Mouse (Mus musculus) hindbrain, embryonic 13.5 days (tissue): ENCODE measurements around the gene Ing2. TPM values are rescaled to one million over a fixed set of nuclear protein-coding genes. Genes with fewer than 3 reads are reported as not detected.
A peak's percentile ranks its signal among the peaks of the same experiment; 100 is the strongest.

ENCODE experiments used
- ATAC-seq: fragments of 200-750 bp; cut with Nextera tagmentation; 2 replicates; pipeline ENCODE4 v1.8.0; 2017; ENCODE audit warnings: moderate TSS enrichment; ENCODE audit not compliant: low FRiP score
- H3K27ac ChIP-seq: fragments of 300-500 bp; sonication (generic); 2 replicates; pipeline ENCODE4 v1.5.1; 2015; ENCODE audit warnings: inconsistent platforms, mild to moderate bottlenecking, moderate library complexity
- H3K27me3 ChIP-seq: fragments of 300-500 bp; sonication (generic); 2 replicates; pipeline ENCODE4 v1.6.1; 2015; ENCODE audit warnings: mild to moderate bottlenecking, inconsistent platforms
- H3K36me3 ChIP-seq: fragments of 300-500 bp; sonication (generic); 2 replicates; pipeline ENCODE4 v1.6.1; 2015; ENCODE audit warnings: mild to moderate bottlenecking, inconsistent platforms
- H3K4me1 ChIP-seq: fragments of 300-500 bp; sonication (generic); replicated peaks from 2 replicates; pipeline ENCODE4 v1.6.1; 2015; ENCODE audit warnings: inconsistent platforms
- H3K4me2 ChIP-seq: fragments of 300-500 bp; sonication (generic); 2 replicates; pipeline ENCODE4 v1.6.1; 2015; ENCODE audit warnings: inconsistent platforms, mild to moderate bottlenecking, moderate library complexity
- H3K4me3 ChIP-seq: fragments of 300-500 bp; sonication (generic); 2 replicates; pipeline ENCODE4 v1.5.1; 2015; ENCODE audit warnings: mild to moderate bottlenecking, inconsistent platforms
- H3K9ac ChIP-seq: fragments of 300-500 bp; sonication (generic); 2 replicates; pipeline ENCODE4 v1.6.1; 2015; ENCODE audit warnings: mild to moderate bottlenecking, inconsistent platforms
- H3K9me3 ChIP-seq: fragments of 300-500 bp; sonication (generic); 2 replicates; pipeline ENCODE4 v1.6.1; 2016; ENCODE audit warnings: inconsistent platforms
- WGBS: fragments of 180-500 bp; shearing (Covaris S2); methylation state at CpG from one replicate; pipeline ENCODE4 v1.1.7; 2015; 5-methylcytosine and 5-hydroxymethylcytosine counted together
- polyA plus RNA-seq: library from polyadenylated mRNA; unstranded; fragments of >200 nt; fragmentation: Nextera tagmentation; extraction: Ambion mirVana; gene quantifications from 2 replicates; pipeline ENCODE4 v1.2.1, GENCODE M21; 2015

Gene Ing2
- polyA plus RNA-seq, 1 experiment from 2014 or later: 5.6 TPM

DNA sequence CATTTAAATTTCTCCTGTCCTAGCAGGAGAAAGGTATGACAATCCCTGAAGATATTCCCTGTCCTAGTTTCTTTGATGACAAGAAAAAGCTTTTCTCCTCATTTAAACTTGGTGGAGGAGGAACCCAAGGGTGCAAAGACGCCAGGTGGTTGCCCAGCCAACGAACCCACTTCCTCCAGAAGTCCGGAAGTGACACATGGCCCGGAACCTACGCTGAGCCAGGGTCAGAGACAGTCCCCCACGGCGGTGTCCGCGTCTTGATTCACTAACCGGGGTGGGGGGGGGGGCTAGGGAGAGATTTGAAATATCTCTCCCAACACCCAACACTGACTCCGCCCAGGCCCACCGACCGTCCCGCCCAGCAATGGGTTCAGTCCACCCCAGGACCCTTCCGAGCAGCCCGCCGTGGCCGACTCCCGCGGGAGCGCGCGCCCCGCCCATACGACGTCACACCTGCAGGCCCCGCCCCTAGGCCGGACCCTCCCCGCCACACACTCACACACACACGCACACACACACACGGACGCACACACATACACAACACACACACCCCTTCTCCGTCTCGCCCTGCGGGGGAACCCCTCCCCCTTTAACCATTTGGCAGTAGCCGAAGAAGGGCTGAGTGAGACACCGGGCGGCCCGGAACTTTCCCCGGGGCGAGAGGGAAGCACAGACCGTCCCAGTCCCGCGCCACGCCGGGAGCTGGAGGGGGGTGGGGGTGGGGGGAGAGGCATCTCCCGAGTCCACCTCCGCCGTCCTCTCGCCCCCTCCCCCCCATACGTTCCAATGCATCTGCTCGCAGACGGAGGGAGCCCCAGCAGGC is 1.8 kb downstream of the Ing2 start:
- H3K27me3 ChIP-seq: no peaks in the 10 kb centered on the region
- peak overlapping the region; percentile 77 for H3K4me2 ChIP-seq
- ATAC-seq: peak; percentile 67
- 0% methylated on average over 50 of the region's 53 CpGs for WGBS
- H3K4me3 ChIP-seq: peak overlapping the region; percentile 92
- H3K4me1 ChIP-seq: peaks cover 13% of the 10 kb centered on the region
- H3K9me3 ChIP-seq: no peaks in the 10 kb centered on the region
- peak overlapping the region; percentile 91 for H3K9ac ChIP-seq
- H3K36me3 ChIP-seq: peaks cover 5% of the 10 kb centered on the region
- peak overlapping the region; percentile 95 for H3K27ac ChIP-seq

DNA sequence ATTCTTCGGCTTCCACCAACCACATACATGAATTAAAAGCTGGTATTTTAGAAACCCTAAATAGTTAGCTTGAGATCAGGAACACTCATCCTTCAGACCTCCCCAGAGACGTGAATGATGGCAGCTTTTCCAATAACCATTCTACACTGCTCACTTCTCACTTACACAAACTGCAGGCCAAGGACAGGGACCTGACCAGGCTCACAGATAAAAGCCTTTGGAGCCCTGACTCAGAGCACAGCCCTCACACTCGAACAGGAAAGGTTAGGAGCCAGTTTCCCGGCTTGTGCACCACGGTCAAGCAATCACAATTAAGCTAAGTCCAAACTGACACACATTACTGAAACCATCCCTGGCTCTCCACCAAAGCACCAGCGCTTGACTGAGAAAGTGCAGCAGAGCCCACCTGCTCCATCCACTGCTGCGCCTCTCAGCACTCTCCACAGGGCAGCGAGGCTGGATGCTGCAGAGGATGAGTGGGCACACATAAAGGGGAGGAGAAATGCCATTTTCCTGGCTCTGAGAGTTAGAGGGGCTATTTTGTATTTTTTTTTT is 11.0 kb downstream of the Ing2 start:
- no peak overlapping the region for H3K9ac ChIP-seq
- WGBS: 84% methylated on average over 8 of the region's 8 CpGs
- no peak overlapping the region for H3K4me2 ChIP-seq
- no peak for ATAC-seq
- no peaks in the 10 kb centered on the region for H3K27me3 ChIP-seq
- no peak overlapping the region for H3K4me3 ChIP-seq
- no peaks in the 10 kb centered on the region for H3K4me1 ChIP-seq
- no peak overlapping the region for H3K27ac ChIP-seq
- H3K36me3 ChIP-seq: peaks cover 13% of the 10 kb centered on the region
- no peaks in the 10 kb centered on the region for H3K9me3 ChIP-seq

DNA sequence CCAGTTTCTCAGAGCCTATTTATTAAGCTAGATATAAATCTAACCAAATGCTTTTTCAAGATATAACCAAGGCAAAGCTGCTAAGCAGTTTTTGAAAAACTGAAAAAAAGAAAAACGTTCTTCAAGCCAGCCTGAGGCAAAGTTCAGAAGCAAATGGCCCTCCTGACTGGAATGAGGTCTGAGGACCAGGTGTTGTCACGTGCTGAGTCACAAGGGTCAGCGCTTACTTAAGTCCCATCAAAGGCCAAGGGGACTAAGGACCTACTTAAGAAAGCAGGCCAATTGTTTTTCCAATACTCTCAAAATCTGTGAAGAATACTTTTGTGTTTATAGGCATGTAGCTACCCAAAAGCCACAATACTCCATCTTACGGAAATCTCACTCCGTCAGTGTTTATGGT is 12.2 kb downstream of the Ing2 start:
- no peak for ATAC-seq
- no peak overlapping the region for H3K4me3 ChIP-seq
- no peak overlapping the region for H3K27ac ChIP-seq
- WGBS: 91% methylated on average over 5 of the region's 5 CpGs
- no peaks in the 10 kb centered on the region for H3K4me1 ChIP-seq
- H3K36me3 ChIP-seq: peaks cover 6% of the 10 kb centered on the region
- H3K27me3 ChIP-seq: no peaks in the 10 kb centered on the region
- H3K4me2 ChIP-seq: no peak overlapping the region
- no peak overlapping the region for H3K9ac ChIP-seq
- no peaks in the 10 kb centered on the region for H3K9me3 ChIP-seq

DNA sequence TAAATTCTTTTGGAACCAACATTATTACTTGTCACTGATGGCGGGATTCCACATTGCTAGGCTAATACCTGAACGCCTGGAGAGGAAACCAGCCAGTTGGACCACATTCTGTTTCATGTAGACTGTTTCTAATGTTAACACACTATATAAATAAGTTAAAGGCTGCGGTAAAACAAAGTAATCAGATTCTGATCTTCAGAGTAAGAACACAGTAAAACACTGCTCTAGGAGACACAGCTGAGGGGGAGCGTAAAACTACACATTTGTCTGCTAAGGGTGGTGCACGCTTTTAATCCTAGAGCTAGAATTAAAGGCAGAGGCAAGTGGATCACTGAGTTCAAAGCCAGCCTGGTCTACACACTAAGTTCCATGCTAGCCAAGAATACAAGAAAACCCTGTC is 12.6 kb downstream of the Ing2 start:
- ATAC-seq: no peak
- Histone ChIP-seq H3K9ac (no peak overlapping the region), H3K27me3 (no peaks in the 10 kb centered on the region), H3K4me3 (no peak overlapping the region), H3K27ac (no peak overlapping the region), H3K9me3 (no peaks in the 10 kb centered on the region), H3K4me2 (no peak overlapping the region), H3K36me3 (peaks cover under 1% of the 10 kb centered on the region; the same call in 1 of the 2 replicates), H3K4me1 (no peaks in the 10 kb centered on the region)
- WGBS: 95% methylated on average over 5 of the region's 5 CpGs

DNA sequence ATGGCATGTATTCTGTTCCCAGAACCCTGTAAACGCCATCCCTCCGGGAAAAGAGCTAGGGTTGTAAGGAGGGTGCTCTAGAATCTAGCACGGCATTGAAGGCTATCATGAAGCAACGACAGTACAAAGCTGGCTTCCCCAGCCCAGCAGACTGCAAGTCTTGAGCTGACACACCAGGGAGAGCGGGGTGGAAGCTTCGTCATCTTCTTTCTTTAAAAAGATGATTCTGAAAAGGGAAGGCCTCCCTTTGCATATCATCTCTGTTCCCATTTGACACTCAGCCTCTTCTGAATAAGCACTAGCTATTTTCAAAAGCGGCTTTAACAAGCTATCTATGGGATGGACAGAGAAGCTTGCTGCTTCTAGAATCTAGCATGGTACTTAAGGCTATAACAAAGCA is 15.0 kb downstream of the Ing2 start:
- H3K4me3 ChIP-seq: no peak overlapping the region
- no peaks in the 10 kb centered on the region for H3K9me3 ChIP-seq
- no peak overlapping the region for H3K27ac ChIP-seq
- H3K4me2 ChIP-seq: no peak overlapping the region
- no peak overlapping the region for H3K9ac ChIP-seq
- no peak for ATAC-seq
- no peaks in the 10 kb centered on the region for H3K36me3 ChIP-seq
- no peaks in the 10 kb centered on the region for H3K27me3 ChIP-seq
- 91% methylated on average over 7 of the region's 7 CpGs for WGBS
- no peaks in the 10 kb centered on the region for H3K4me1 ChIP-seq

DNA sequence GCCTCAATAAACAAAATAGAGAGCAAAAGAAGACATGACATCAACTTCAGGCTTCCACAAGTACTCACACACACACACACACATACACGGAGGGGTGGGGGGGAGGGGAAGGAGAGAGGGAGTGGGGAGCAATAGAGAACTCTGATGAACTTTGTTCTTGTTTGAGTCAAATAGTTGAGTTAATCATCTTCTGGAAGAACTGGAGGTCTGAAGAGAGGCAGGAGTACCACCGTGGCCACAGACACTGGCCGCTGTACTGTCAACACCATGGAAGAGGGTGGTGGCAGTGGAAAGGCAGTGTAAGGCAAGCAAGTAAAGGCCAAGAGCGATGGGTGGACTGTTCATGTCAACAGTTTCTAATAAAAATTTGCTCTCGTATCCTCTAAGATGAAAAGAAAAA is 15.9 kb downstream of the Ing2 start:
- H3K4me2 ChIP-seq: no peak overlapping the region
- no peaks in the 10 kb centered on the region for H3K36me3 ChIP-seq
- WGBS: 93% methylated on average over 5 of the region's 5 CpGs
- no peak for ATAC-seq
- no peak overlapping the region for H3K27ac ChIP-seq
- H3K4me1 ChIP-seq: no peaks in the 10 kb centered on the region
- H3K9me3 ChIP-seq: no peaks in the 10 kb centered on the region
- no peak overlapping the region for H3K9ac ChIP-seq
- H3K4me3 ChIP-seq: no peak overlapping the region
- no peaks in the 10 kb centered on the region for H3K27me3 ChIP-seq

DNA sequence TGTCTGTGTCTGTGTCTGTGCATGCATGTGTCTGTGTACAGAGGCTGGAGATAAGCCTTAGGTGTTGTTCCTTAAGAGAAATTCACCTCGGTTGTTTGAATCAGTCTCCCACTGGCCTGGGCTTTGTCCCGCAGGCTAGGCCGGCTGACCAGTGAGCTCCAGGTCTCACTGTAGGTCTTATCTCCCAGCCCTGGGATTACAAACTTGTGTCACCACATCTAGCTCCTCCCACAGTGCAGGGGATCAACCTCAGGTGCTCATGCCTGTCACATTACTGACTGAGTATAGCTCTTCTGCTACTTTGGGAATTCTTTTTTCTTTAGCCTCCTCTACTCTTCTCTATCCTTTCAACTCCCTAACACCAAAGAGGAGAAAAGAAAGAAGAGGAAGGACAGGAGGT is 20.9 kb downstream of the Ing2 start:
- Histone ChIP-seq H3K27me3 (no peaks in the 10 kb centered on the region), H3K4me1 (no peaks in the 10 kb centered on the region), H3K4me2 (no peak overlapping the region), H3K9ac (no peak overlapping the region), H3K36me3 (no peaks in the 10 kb centered on the region), H3K9me3 (no peaks in the 10 kb centered on the region), H3K4me3 (no peak overlapping the region), H3K27ac (no peak overlapping the region)
- ATAC-seq: no peak
- 85% methylated on average over 3 of the region's 3 CpGs for WGBS

DNA sequence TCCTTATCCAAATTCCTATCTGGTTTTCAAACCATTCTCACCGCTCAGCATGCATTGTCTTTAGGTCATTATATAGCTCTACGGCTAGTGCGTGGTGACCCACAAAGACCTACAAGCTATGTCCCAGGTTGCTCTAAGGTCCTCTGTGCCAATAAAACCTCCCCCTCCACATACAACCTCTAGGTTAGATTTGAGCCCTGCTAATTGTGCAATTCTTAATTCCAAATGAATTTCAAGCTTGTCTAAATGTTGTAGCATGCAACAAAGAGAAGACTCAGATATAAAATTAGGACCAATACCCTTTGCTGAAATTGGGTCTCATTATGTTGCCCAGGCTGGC is 22.6 kb downstream of the Ing2 start:
- WGBS: 73% methylated on average over 3 of the region's 3 CpGs
- H3K9ac ChIP-seq: no peak overlapping the region
- H3K9me3 ChIP-seq: no peaks in the 10 kb centered on the region
- no peaks in the 10 kb centered on the region for H3K4me1 ChIP-seq
- no peak overlapping the region for H3K27ac ChIP-seq
- no peak overlapping the region for H3K4me2 ChIP-seq
- no peaks in the 10 kb centered on the region for H3K27me3 ChIP-seq
- ATAC-seq: no peak
- no peaks in the 10 kb centered on the region for H3K36me3 ChIP-seq
- no peak overlapping the region for H3K4me3 ChIP-seq

DNA sequence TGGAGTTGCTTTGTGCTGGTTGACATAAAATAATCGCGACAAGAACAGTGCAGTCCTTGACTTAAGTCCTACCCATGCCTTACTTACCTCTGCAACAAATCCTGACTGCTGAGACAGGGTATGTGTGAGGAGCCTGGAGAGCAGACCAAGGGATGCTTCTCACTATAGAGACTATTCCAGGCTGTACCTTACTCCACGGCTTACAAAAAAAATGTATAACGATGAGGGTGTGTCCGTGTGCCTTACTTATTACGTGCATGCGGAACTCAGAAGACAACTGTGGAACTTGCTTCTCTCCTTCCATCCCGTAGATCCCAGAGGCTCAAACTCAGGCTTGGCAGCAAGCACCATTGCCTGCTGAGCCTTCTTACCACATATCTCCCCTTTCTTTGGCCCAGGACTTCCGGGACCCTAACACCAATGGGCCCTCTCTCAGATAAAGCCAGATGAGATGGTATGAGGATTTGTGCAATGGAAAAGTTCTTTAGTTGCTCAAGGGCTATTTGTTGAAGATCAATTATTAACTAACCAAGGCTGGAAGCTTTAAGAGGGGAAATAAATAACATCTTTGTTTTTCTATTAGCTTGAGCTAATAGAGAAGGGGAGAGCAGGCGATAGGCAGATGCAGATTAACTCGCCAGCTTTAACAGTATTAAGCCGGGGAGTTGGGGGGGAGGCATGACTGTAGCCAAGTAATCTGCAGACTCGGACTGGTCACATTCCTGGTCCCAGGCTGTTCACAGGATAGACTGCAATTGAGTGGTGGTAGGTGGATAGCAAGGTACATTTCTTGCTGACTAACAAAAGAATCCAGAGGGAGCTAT is 23.2 kb downstream of the Ing2 start:
- Histone ChIP-seq H3K36me3 (no peaks in the 10 kb centered on the region), H3K4me2 (no peak overlapping the region), H3K4me1 (no peaks in the 10 kb centered on the region), H3K9me3 (no peaks in the 10 kb centered on the region), H3K27ac (no peak overlapping the region), H3K27me3 (no peaks in the 10 kb centered on the region), H3K4me3 (no peak overlapping the region), H3K9ac (no peak overlapping the region)
- ATAC-seq: no peak
- WGBS: 87% methylated on average over 13 of the region's 13 CpGs

DNA sequence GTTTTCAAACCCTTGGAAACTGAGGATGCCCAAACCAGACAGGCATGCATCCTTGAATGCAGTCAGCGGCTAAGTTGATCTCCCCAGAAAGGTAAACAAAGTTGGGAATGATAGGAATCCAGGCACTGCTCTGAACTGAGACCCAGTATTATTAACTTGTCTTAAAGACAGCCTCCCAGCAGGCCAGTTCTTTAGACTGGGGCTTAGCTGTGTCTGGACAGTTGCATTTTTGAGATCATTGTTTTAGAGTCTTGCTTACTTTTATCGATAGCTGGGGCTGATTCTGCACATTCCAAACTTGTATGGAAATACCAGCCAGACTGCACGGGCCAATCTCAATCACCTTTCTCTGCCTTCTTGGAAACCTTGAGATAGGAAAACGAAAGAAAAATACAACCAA is 24.5 kb downstream of the Ing2 start:
- no peak overlapping the region for H3K9ac ChIP-seq
- no peaks in the 10 kb centered on the region for H3K36me3 ChIP-seq
- H3K27ac ChIP-seq: no peak overlapping the region
- H3K4me1 ChIP-seq: no peaks in the 10 kb centered on the region
- H3K9me3 ChIP-seq: no peaks in the 10 kb centered on the region
- no peak for ATAC-seq
- H3K4me3 ChIP-seq: no peak overlapping the region
- H3K4me2 ChIP-seq: no peak overlapping the region
- H3K27me3 ChIP-seq: no peaks in the 10 kb centered on the region
- WGBS: 79% methylated on average over 4 of the region's 4 CpGs

DNA sequence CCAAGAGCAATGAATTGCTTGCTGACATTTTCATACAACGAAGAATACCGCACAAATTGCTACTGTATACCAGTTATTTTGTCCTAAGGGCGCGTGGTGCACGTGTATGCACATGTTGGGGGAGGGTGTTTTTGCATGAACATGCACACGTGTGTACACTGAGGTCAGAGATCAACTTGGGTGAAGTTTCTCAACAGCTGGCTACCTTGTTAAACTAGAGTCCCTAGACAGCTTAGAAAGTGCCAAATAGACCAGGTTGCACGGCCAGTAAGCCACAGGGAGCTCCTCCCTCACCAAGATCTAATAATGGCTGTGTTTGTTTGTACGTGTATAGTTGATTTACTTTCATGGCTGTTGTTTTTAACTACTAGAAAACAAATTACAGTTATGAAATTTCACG is 25.8 kb downstream of the Ing2 start:
- Histone ChIP-seq H3K4me1 (no peaks in the 10 kb centered on the region), H3K4me2 (no peak overlapping the region), H3K9ac (no peak overlapping the region), H3K9me3 (no peaks in the 10 kb centered on the region), H3K27me3 (no peaks in the 10 kb centered on the region), H3K27ac (no peak overlapping the region), H3K4me3 (no peak overlapping the region), H3K36me3 (no peaks in the 10 kb centered on the region)
- WGBS: 91% methylated on average over 9 of the region's 9 CpGs
- no peak for ATAC-seq

DNA sequence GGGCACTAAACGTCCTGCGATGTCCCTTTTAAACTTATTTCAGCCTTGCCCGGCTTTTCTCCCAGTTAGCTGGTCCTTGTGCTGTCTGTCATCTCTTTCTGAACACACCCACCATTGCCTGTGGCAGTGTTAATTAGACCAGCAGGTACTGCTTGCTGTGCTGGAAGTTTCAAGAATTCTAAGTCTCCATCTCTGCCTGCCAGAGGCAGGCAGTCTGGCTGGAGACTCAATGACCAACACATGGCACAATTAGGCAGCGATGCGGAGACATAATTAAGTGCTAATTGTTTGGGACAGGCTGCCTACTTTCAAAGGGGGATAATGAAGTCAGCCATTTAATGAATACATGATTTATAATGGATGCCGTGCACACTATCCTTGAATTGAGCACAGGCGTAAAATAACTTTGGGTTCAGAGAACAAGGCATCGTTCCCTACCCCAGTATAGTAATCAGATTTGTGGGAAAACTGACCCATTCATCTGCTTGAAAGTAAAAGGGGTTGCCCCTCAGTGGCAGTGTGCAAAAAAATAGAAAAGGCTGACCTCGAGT is 32.8 kb downstream of the Ing2 start:
- Histone ChIP-seq H3K27ac (no peak overlapping the region), H3K4me1 (no peaks in the 10 kb centered on the region), H3K4me3 (no peak overlapping the region), H3K27me3 (peaks cover 3% of the 10 kb centered on the region; the same call in 1 of the 2 replicates), H3K9me3 (peaks cover 5% of the 10 kb centered on the region; the same call in 1 of the 2 replicates), H3K36me3 (no peaks in the 10 kb centered on the region), H3K4me2 (no peak overlapping the region), H3K9ac (no peak overlapping the region)
- WGBS: 52% methylated on average over 9 of the region's 9 CpGs
- no peak; the same call in 1 of the 2 replicates for ATAC-seq
